Mouse (Mus musculus): ENCODE measurements at regions not wholly inside any gene's neighbourhood (a gene's known extent, or its start where the extent isn't known, plus 50 kb on each side); places are given as distances from the start of the nearest gene placed in this dataset.

DNA sequence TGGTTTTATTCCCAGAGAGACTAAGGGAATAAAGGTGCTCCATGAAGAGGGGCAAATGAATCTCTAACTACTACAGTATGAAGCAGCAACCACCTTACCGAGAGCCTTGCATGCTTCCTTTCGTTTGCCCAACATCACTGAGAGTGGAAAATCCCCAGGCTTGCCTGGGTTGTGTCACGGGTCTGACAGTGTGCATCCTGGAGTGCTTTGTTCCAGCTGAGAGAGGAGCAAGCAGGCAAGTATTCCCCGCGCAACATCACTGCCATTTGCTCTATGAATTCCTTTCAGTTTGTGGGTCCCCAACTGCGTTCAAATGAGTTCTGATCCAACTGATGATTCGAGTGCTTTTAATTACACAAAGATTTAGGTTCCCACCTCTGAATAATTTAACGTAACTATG is 253.9 kb upstream of the Nsun2 start:
- DNase-seq (ENCODE audit: low spot score in 2 of 2): no peak

DNA sequence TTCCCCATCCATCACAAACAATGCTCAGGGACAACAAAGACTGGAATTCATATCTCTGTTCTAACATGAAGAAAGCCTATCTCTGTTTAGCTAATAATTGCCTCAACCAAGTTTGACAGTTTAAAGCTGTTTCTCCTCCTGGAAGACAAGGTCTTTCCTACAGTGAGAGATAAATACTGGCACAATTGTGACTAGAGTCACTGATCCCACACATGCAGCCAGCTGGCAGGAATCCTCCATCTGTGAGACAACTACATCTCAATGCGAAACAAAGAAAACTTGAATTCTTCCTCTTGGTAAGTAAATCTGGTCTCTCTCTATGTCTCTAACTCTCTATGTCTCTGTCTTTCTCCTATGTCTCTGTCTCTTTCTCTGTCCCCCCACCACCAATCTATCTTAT is 239.1 kb upstream of the Nsun2 start:
- DNase-seq (ENCODE audit: low spot score in 2 of 2): peak; percentile 36 to 49

DNA sequence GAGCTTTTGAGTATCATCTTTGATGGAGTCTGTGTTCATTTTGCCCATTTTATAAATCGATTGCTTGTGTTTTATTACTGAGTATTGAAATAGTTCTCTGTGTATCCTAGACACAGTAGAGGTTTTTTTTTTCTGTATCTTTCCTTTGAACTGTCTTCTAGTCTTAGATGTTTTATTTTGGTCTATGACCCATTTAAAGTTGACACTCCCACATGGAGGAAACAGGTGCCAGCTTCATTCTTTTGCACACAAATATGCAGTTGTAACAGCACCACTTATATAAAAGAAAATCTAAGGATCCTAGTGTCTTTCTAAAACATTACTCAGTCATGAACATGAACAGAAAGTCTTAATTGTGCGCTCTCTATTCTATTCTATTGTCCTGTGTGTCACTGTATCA is 230.2 kb upstream of the Nsun2 start:
- no peak for DNase-seq (ENCODE audit: low spot score in 2 of 2)

DNA sequence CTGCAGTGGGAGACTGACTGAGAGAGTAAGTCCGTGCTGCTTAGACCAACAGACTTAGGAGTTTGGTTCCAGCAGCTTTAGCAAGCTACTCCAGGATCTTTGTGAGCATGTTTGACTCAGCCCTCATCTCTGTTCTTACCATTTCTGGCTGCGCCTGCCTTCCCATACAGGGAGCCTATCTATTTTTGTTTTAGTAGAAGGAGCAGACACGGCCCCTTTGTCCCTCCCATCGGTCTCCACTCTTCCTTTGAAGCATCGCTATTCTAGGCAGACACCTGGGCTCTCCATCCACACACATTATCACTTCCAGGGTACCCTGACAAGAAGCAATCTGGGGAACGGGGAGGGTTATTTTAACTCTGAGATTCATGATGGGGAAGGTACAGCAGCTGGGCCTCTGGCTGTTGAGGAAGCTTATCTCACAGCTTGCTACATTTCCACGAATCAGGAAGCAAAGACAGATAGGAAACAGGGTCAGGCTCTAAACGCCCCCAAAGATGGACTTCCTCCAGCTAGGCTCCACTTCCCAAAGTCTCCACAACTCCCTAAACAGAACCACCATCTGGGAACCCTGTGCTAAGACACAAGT is 203.0 kb upstream of the Nsun2 start:
- peak; percentile 49 to 52 for DNase-seq (ENCODE audit: low spot score in 2 of 2)

DNA sequence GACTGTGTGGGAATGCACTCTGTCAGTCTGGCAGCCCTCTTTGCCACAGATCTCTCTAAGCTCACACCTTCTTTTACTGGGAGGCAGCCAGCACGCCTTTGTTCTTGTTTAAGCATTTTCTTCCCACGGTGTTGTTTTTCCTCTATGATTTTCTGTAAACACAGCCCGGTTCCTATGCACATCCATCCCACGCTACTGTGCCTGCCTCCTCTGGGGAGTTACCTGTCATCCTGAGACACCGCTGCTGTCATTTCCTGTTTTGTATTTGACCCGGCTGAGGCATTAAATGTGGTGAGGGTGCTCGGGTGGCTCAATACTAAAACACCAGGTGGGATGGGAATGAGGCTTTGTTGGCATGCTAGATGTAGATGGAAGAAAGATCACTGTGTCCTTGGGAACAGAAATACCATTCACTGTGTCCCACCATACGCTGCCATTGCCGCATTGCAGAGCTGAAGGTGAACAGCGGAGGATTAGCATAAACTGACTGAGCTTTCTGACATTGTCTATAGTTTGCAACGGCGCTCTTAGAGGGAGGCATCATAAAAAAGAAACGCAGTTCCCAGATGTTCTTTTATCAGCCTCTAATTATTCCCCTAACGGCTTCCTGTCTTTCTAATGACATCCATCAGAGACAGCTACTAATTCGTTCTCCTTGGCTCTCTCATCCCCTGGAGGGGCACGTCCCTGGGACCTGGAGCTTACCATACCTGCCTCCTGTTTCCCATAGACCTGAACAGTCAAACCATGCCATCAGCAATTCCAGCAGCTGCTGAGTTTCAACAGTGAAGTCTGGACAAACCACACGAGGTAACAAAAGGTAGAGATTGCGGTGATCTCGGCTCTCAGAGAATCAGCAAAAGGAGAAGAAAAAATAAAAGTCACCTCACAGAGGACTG is 201.8 kb upstream of the Nsun2 start:
- no peak for DNase-seq (ENCODE audit: low spot score in 2 of 2)

DNA sequence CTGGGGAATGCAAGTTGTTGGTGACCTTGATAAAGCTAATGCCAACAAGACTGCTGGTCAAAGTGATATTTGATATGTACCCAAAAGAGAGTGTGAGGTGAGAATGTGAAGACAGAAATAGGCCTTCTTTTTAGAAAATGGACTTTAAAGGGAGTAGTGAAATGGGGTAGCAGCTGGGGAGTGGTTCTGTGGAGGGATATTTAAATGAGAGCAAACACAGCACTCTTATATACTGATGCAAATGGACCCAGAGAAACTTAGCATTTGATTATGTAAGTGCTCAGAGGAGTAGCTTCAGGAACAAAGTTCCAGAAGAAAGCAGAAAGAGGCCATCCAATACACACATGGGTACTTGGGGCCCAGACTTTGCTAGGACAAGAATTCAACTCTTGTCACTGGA is 189.7 kb upstream of the Nsun2 start:
- DNase-seq (ENCODE audit: low spot score in 2 of 2): no peak

DNA sequence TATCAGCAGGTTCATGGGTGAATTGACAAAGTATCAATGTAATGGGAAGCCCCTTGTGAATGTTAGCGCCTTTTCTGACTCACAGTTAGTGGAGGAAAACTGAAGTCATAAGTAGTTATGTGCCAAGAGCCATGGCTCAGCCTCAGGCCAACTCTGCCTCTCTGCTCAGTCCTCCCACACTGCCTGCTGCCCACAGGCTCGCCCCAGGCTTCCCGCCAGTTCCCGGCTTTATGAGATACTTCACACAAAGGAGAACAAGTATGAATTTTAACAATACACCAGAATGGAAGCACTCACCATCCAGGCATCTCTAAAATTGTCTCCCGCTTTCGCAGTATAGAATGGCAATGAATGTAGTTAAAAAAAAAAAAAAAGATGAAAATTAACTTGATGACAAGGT is 176.1 kb upstream of the Nsun2 start:
- DNase-seq (ENCODE audit: low spot score in 2 of 2): peak; percentile 53 to 60

DNA sequence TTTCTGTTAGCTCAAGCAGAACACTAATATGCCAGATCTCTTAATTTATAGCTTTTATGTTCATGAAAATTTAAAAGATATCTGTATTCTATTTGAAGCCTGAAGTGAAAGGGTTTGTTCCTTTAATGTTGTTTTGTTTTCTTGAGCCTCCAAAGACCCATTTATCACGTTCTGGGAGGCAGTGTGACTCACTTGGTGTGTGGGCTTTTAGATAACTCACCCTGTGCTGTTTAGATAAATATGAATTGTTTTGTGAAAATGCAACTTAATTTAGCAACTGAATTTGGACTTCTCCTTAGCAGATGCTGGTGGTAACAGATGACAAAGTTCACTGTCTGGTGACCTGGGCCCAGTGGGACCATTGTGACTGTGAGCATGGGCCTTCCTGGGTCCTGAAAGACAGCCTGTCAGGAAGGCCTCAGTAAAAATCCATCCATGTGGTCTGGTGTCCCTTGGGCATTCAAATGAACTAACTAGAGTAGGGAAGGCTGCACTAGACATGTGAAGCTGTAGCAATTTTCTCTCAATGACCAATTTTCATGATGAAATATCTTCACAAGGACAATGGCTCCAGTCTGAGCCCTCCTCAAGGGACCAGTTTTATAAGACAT is 167.6 kb upstream of the Nsun2 start:
- no peak for DNase-seq (ENCODE audit: low spot score in 2 of 2)

DNA sequence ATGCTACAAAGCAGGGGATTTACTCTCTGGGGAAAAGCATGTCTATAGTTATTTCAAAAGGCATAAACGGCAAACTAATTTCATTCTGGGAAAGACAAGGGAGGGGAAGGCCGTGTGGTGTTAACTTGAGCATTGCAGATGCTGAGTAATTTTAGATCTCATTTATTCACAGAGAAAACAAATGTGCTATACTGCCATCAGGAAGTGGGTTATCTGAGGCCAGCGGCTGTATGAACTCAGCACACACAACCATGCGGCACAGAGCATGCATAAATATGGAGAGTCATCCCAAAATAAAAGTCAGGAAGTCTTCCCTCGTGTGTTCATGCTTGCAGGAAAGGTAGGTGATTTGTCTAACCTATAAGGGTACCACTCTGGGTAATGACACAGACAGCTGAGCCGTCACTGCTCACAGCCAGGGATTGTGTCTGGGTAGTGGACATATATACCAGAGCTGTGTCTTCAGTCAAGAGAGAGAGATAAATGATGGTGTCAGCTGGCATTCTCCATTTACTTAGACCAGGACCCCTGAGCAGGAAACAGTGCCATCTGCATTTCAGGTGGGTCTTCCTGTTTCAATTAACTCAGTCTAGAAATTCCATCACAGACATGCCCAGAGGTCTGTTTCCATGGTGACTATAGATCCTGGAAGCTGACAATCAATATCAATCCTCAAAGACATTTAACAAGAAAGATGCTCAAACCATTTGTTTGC is 160.3 kb upstream of the Nsun2 start:
- peak; percentile 35 to 70 for DNase-seq (ENCODE audit: low spot score in 2 of 2)

DNA sequence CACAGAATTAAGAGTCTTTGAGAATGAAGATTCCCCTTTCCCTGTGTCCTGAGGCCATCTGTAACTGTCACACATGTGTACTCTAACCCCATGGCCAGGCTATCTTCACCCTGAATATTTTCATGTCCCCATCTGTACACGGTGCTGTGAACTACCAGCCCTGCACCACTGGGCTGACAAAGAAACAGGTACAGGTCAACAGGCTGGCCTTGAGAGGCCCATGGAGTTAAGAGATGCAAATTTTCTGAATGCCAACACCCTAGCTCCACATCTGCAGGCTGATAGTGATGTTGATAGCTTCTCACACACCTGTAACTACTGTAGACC is 159.8 kb upstream of the Nsun2 start:
- DNase-seq (ENCODE audit: low spot score in 2 of 2): no peak

DNA sequence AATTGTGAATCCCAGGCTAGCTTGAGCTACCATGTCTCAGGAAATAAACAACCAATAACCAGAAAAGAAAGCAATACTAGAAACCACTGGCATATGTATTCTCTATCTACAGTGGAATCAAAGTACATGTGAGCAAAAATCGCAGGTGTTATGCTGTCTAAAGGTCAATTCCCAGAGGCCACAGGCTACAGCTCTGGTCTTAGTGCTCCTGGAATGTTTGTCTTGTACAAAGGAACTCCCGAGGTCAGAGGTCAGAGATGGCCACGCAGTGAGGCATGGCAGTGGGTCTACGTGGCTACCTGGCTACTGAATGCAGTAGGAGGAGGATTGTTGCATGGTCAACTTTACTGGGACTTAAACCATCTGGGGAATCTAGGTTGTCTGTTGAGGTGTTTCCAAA is 153.1 kb upstream of the Nsun2 start:
- no peak for DNase-seq (ENCODE audit: low spot score in 2 of 2)

DNA sequence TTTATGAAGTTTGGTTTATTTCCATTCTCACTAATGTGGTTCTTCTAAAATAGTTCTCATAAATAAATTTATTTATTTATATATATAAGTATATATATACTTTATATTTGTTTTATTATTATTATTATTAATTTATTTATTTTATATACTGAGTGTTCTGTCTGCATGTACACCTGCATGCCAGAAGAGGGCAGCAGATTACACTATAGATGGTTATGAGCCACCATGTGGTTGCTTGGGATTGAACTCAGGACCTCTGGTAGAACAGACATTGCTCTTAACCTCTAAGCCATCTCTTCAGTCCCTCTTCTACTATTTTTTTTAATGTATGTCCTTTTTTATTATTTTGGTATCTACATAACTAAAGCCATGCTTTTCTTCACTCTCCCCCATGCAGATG is 148.8 kb upstream of the Nsun2 start:
- DNase-seq (ENCODE audit: low spot score in 2 of 2): no peak

DNA sequence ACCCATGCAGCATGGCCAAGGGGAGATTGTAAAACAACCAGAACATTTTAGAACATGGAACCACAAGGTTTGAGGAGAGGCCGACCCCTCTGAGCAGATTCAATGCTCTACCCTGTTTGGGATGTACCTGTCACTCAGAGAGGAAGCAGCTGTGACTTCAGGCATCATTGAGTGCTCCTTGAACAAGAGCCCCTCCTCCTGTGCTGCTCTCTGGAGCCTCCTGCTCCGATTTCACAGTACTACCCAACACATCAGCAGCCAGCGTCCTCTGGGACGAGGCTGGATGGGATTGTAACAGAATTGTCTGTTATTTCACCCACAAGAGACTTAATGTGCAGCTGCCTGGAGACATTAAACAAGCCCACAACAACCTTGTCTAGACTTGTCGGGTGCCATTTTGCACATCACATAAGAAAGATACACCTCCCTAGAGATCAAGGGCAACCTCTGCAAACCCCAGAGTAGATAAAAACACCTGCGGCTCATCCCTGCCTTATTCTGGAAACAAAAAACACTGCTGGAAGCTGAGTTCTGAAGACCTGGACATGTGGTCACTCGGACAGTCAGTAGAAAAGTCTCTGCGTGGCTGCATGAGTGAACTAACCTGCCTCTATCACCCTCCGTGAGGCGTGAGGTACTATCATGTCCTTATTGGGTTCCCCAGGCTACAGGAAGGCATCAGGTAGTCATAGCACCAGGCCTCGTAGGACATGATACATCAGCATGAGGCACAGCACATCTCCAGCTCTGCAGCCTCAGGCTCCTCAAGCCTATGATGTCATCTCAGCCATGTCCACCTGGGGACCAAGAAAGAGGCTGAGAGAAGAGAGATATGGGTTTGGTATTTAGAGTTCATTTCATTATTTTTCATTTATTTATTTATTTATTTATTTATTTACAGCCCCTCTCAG is 140.4 kb upstream of the Nsun2 start:
- DNase-seq (ENCODE audit: low spot score in 2 of 2): no peak

DNA sequence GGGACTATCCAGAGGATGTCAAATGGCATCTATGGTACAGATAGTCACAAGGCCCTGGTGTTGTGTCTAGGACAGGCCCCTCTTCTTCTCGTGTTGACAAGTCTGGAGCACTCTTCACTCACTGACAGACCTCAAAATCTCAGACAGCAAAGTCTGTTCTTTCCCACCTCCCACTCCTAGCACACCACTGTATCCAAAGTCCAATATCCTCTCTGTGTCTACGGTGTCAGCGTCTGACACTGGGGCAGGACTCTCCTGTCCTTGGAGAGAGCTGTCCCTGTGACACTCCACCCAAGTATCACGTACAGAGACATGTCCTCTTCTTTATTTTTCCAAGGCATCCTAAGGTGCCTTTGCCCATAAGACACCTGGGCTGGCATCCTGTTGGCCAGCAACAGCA is 139.0 kb upstream of the Nsun2 start:
- DNase-seq (ENCODE audit: low spot score in 2 of 2): no peak

DNA sequence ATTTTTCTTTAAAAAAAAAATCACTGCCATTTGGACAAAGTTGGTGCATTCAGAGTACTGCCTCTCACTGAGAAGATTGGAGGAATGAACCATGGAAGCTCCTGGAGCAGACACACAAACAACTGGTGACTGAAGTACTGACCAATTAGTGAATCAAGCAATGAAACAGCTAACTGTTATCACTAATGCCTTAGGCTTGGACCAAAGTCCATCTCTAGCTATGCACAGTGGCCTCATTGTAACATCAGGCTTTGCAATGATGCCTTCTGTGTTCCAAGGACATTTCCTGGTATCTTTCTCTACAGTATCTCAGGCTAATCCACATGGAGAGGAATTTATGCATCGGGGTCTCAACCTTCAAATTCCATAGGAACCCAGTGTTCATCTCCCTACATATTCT is 123.2 kb upstream of the Nsun2 start:
- DNase-seq (ENCODE audit: low spot score in 2 of 2): no peak

DNA sequence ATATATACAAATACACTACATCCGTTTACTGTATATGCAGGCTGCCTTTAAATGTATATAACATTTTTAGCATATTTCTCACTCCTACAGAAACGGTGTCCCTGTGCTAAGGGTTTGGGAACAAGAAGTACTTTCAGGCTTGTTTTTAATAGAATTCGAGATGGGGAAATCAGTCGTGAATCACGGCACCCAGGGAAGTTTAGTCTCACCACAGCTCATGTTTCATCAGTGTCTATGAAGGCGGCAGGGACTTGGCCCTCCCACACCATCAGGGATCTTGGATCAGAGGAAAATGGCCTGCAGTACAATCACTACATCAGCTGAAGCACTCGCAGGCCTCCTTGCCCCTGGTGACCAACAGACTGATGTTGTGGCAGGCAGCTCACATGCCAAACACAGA is 118.7 kb upstream of the Nsun2 start:
- no peak for DNase-seq (ENCODE audit: low spot score in 2 of 2)

DNA sequence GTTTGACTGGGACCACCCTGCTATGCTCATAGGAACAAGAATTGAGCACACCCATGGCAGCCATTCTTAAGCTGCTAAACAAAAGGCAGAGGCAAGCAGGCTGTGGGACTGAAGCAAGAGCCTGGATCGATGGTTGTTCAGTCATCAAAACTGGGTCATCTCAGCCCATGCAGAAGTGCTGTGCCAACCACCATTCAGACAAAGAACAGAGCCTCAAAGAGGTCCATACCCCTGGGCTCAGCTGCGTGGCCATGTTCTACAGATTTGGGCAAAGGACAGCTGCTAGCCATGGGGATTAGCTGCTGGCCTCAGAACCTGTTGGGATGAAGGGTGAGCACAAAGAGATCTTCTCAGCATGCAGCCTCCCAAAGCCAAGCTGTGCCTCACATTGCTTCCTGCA is 116.8 kb upstream of the Nsun2 start:
- no peak for DNase-seq (ENCODE audit: low spot score in 2 of 2)

DNA sequence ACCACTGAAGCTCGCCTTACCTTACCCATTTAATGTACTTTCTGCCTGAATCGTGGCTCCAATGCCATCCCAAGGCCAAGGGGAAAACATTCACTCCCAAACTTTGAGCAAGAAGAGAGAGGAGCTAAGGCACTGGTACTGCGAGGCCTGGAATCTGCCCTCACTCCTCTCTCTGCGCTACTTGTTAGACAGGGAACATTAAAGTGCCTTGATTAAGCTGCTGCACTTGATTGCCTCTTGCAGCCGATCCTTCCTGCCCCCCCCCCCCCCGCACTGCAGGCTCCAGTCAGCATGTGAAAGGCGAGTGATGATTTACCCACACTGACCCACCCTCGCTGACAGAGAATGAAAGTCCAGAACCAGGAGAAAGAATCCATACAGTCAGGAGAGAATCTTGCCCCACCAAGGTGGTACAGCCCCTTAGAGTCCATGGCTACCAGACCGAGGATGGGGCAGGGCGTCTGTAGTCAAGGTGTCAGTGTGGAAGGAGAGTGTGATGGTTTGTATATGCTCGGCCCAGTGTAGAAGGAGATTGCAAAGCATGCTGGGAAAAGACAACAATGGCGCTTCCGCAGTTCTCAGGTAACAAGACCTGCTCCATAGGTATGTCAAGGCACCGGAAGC is 115.6 kb upstream of the Nsun2 start:
- no peak for DNase-seq (ENCODE audit: low spot score in 2 of 2)

DNA sequence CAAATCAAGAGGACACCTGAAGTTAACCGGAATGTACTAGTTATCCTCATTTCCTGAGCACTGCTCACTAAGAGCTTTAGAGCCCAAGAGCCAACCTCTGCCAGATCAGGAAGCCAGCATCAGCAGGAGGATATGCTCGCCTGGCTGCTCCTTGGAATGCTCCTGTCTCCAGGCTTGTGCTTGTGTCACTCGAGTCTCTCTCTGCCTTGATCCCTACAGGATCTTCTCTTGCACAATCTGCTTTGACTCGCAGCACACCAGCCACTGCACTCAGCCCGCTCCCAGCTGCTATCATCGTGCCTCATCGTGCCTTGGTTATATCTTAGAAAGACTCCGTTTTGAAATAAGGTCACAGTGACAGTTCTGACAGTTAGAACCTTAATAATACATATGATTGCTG is 113.4 kb upstream of the Nsun2 start:
- DNase-seq (ENCODE audit: low spot score in 2 of 2): no peak

DNA sequence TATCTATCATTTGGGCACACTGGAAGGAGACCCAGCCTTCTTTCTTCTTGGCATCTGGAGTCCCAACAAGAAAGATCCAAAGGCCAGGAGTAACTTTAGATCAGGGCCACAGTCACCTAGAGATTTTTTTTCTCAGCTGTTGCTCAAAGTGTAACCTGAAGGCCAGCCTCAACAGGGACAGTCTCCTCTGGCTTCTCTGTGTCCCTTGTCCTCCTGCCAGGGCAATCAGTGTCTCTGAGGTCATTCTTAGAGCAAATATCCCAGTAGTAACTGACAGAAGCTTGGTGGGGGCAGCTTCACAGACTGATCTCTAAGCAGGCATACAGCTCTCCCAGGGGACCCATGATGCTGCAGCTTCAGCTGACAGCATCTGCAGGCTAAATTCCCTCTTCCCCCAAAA is 111.6 kb upstream of the Nsun2 start:
- no peak for DNase-seq (ENCODE audit: low spot score in 2 of 2)

DNA sequence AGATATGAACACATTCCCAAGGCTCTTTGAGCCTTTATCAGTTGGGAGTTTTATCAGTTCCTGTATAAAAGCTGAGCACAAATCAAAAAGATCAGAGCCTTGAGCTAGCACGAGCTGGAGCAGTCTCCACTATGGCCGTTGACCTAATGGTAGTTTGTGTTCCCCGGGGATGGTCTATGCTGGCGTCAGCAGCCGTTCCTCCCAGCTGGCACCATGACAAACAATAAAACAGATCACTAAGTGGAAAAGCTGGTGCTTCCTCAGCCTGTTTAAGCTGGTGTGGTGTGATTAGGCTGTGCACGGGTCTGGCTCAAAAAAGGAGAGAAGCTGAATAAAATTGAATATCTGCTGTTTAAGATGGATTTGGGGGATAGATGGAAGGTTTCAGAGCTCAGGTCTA is 107.4 kb upstream of the Nsun2 start:
- no peak for DNase-seq (ENCODE audit: low spot score in 2 of 2)
